Comparison of ENCODE assay signal across 8 mouse cellular contexts in genomic region chr3:130617439-130617898, GRCm38 (mm10). TPM values are rescaled to one million over a fixed set of nuclear protein-coding genes. Genes with fewer than 3 reads are reported as not detected.
DNase-seq lines count a peak whose midpoint lies in the region; ATAC-seq and TF ChIP-seq lines count a peak whose summit lies in the region.

Gene Etnppl (plus strand): TSS chr3:130617448.

- H3K9ac ChIP-seq in hindbrain, embryonic 12.5 days: no peak within 1 kb of the TSS
- peak within 1 kb of the TSS; percentile 45 for H3K9ac ChIP-seq in limb, embryonic 14.5 days (ENCODE audit: low read depth, low read length, severe bottlenecking)
- H3K9ac ChIP-seq in stomach, embryonic 15.5 days: no peak within 1 kb of the TSS

- H3K4me2 ChIP-seq in hindbrain, embryonic 12.5 days (replicated peaks): peak within 1 kb of the TSS; percentile 45
- H3K4me2 ChIP-seq in limb, embryonic 14.5 days (replicated peaks; ENCODE audit: low read depth, low read length, severe bottlenecking): peak within 1 kb of the TSS; percentile 52
- H3K4me2 ChIP-seq in stomach, embryonic 15.5 days: peak within 1 kb of the TSS; percentile 39

- no peaks in the 10 kb centered on the region for H3K27me3 ChIP-seq in hindbrain, embryonic 12.5 days
- H3K27me3 ChIP-seq in limb, embryonic 14.5 days (ENCODE audit: control insufficient read depth, insufficient read depth, low read length): no peaks in the 10 kb centered on the region
- no peaks in the 10 kb centered on the region for H3K27me3 ChIP-seq in stomach, embryonic 15.5 days (replicated peaks)

- H3K4me1 ChIP-seq in hindbrain, embryonic 12.5 days: peaks cover 4% of the 10 kb centered on the region
- H3K4me1 ChIP-seq in limb, embryonic 14.5 days (ENCODE audit: control insufficient read depth, insufficient read depth, low read length): peaks cover 17% of the 10 kb centered on the region
- no peaks in the 10 kb centered on the region for H3K4me1 ChIP-seq in stomach, embryonic 15.5 days

- H3K36me3 ChIP-seq in hindbrain, embryonic 12.5 days: no peaks in the 10 kb centered on the region
- H3K36me3 ChIP-seq in limb, embryonic 14.5 days (ENCODE audit: control insufficient read depth, insufficient read depth, low read length): no peaks in the 10 kb centered on the region
- no peaks in the 10 kb centered on the region for H3K36me3 ChIP-seq in stomach, embryonic 15.5 days

- no peak for ATAC-seq in hindbrain, embryonic 12.5 days (ENCODE audit: low FRiP score)
- no peak for ATAC-seq in limb, embryonic 14.5 days (ENCODE audit: low FRiP score, low read depth)
- no peak for ATAC-seq in stomach, embryonic 15.5 days (ENCODE audit: insufficient read depth, low FRiP score, low read depth)
- no peak for ATAC-seq in erythroid progenitor cell, adult 5-6 weeks (replicated peaks; ENCODE audit: low FRiP score, poor library complexity, severe bottlenecking)

- no peaks in the 10 kb centered on the region for H3K9me3 ChIP-seq in hindbrain, embryonic 12.5 days (replicated peaks)
- no peaks in the 10 kb centered on the region for H3K9me3 ChIP-seq in limb, embryonic 14.5 days (ENCODE audit: control insufficient read depth, low read length)
- H3K9me3 ChIP-seq in stomach, embryonic 15.5 days: no peaks in the 10 kb centered on the region

- H3K27ac ChIP-seq in hindbrain, embryonic 12.5 days: no peak within 1 kb of the TSS
- no peak within 1 kb of the TSS for H3K27ac ChIP-seq in limb, embryonic 14.5 days (replicated peaks; ENCODE audit: low read depth, low read length)
- no peak within 1 kb of the TSS for H3K27ac ChIP-seq in stomach, embryonic 15.5 days

- H3K4me3 ChIP-seq in hindbrain, embryonic 12.5 days: no peak within 1 kb of the TSS
- H3K4me3 ChIP-seq in limb, embryonic 14.5 days (replicated peaks; ENCODE audit: low read length): peak within 1 kb of the TSS; percentile 25
- H3K4me3 ChIP-seq in stomach, embryonic 15.5 days (replicated peaks): 0 out of 2 replicates have a peak within 1 kb of the TSS, but pooled peaks have one; percentile 5

- DNase-seq in frontal cortex, adult 2 months (ENCODE audit: extremely low spot score in 1 of 2, low spot score in 1 of 2): no peak
- DNase-seq in frontal cortex, postnatal 14 days (ENCODE audit: low spot score in 2 of 2): no peak
- DNase-seq in adrenal gland, postnatal 25 days: peak; percentile 26
- peak; percentile 28 for DNase-seq in limb, embryonic 14.5 days (ENCODE audit: low spot score)
- DNase-seq in urinary bladder, postnatal 10 days (ENCODE audit: low spot score): no peak

- 6% methylated on average over 10 of the region's 10 CpGs for WGBS in hindbrain, embryonic 12.5 days
- 2% methylated on average over 10 of the region's 10 CpGs for WGBS in limb, embryonic 14.5 days
- 4% methylated on average over 10 of the region's 10 CpGs for WGBS in stomach, embryonic 15.5 days

- TF ChIP-seq POLR2A in limb, embryonic 14.5 days (IDR thresholded peaks at IDR 0.05; ENCODE audit: borderline replicate concordance, extremely low read depth, insufficient read depth, insufficient read length): no peak

RNA-seq across cellular contexts. Expression of gene Etnppl, which starts in this region (rescaled TPM):
- polyA plus RNA-seq in frontal cortex, adult 2 months (2012; rRNA removed): 17.6 and 22.4 TPM in 2 replicates
- 0.71 and 0.76 TPM in 2 replicates for total RNA-seq in adrenal gland, postnatal 25 days (2021)
- not detected in 2 replicates for polyA plus RNA-seq in hindbrain, embryonic 12.5 days (2016; fragmentation: Nextera tagmentation; extraction: Ambion mirVana)
- polyA plus RNA-seq in limb, embryonic 14.5 days (2012; rRNA removed): 0.13 and 0.20 TPM in 2 replicates
- polyA plus RNA-seq in limb, embryonic 14.5 days (2014; fragmentation: Nextera tagmentation; extraction: Ambion mirVana): 0.30 and 0.55 TPM in 2 replicates
- 0.09 TPM in 1 of 2 replicates, not detected in the other for polyA plus RNA-seq in stomach, embryonic 15.5 days (2015; fragmentation: Nextera tagmentation; extraction: Ambion mirVana)
- total RNA-seq in erythroid progenitor cell, adult 5-6 weeks (2015; ENCODE audit: low replicate concordance): not detected in 2 replicates
- total RNA-seq in erythroid progenitor cell, adult 5-6 weeks (2017; ENCODE audit: low replicate concordance): not detected in 2 replicates

Comparison
In these comparisons a context has a peak if more than half of its experiments do, and no peak if none do; other contexts are left out.
1. RNA of gene Etnppl (polyA plus RNA-seq): 17.6 to 22.4 TPM in frontal cortex, adult 2 months; 0.13 to 0.55 TPM in limb, embryonic 14.5 days, 0.09 TPM in stomach, embryonic 15.5 days and not detected in hindbrain, embryonic 12.5 days; every median in the first group is over 10 times any median in the second.
2. Peak in DNase-seq in adrenal gland, postnatal 25 days; RNA of the gene not detected or under 1 TPM.
3. Peak in DNase-seq, H3K4me3 ChIP-seq, H3K9ac ChIP-seq and H3K4me2 ChIP-seq in limb, embryonic 14.5 days; RNA of the gene not detected or under 1 TPM.
4. Peak in every context shown above with its lines, with median percentiles within 50 percentile points of each other: H3K4me2 ChIP-seq.